Mouse (Mus musculus) liver, adult (tissue): ENCODE data around the gene Mks1.

Experiments
- GATA4 ChIP-seq: IDR thresholded peaks from 2 replicates; pipeline ENCODE4 v1.6.1; 2014; ENCODE audit warnings: mild to moderate bottlenecking, low read length; ENCODE audit not compliant: insufficient replicate concordance

Gene Mks1

GRCm38 (mm10) chr11:87854550-87854949 is 1.5 kb downstream of the Mks1 start:
- TF ChIP-seq GATA4 = no peak

DNA sequence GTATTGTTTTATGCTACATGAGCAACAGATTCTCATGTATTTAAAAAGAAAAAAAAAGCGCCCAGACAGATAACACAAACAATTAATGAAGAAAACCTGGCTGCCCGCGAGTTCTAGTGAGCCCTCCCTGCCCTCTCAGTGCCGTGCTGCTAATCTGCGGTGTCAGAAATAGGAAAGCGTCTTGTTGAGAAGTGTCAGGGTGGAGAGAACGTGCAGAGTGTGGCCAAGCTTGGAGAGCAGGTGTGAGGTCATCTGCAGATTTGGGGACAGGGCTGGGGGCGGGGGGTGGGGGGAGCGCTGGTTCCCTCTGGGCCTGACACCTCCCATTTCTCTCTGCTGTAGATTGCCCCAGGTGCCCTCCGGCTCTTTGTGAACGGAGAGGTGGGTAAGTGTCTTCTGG is 6.3 kb downstream of the Mks1 start:
- no peak for TF ChIP-seq GATA4

- no peak for TF ChIP-seq GATA4
Observed at GRCm38 (mm10) chr11:87860426-87860825, 7.4 kb downstream of the Mks1 start.

DNA sequence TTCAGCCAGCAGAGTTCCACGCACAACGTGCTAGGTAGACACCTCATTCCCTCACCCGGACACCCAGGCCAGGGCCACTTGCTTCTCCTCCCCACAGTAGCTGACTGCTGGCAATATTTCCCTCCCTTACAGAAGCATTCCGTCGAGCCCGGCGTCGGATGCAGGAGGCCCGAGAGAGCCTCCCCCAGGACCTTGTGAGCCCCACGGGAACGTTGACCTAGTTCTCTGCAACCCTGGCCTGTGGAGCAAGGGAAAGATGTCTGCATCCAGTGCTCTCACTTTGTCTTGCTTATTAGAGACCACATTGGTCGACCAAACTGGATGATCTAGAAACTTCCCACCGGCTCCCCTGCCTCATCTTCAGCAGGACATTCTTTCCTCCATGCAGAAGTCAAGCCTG is 9.8 kb downstream of the Mks1 start:
- no peak for TF ChIP-seq GATA4

DNA sequence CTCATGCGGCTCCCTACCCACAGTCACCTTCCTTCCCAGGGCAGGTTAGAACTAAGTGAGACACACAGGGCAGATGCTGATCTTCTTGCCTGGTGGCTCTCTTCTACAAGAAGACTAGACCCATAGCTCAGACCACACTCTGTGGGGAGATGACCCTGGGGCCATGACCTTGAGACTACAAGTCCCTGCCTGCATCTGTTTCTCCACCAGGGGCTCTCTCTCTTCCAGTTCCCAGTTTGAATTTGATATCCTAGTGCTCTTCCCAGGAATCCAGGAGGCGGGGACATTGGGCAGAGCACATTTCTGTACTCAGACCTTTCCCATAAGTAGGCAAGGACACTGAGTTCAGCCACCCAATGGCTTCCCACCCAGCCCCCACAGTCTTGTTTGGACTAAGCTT is 17.1 kb downstream of the Mks1 start:
- no peak for TF ChIP-seq GATA4

GRCm38 (mm10) chr11:87871766-87872165 is 18.8 kb downstream of the Mks1 start:
- TF ChIP-seq GATA4 = no peak

DNA sequence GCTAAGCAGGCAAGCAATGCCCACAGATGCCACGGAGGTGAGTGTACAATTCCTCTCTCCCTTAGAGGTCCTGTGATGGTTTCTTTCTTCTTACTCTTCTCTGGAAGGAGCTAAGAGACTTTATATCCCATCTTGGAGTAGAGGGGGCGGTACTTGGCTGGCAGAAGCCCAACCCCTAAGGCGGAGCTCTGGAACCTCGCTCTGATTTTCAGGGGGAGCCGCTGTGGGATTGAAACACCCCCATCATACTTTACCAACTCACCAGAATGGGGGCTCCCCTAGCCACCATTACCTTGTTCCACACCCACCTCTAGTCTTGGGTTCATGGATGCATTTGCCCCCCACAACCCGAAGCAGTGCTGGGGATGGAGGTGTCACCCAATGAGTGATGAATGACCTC is 22.4 kb downstream of the Mks1 start, which contains the start of gene Epx:
Gene Epx, minus strand, starts transcription at position 101 of the 400 bp plus-strand sequence.
- TF ChIP-seq GATA4 = no peak

DNA sequence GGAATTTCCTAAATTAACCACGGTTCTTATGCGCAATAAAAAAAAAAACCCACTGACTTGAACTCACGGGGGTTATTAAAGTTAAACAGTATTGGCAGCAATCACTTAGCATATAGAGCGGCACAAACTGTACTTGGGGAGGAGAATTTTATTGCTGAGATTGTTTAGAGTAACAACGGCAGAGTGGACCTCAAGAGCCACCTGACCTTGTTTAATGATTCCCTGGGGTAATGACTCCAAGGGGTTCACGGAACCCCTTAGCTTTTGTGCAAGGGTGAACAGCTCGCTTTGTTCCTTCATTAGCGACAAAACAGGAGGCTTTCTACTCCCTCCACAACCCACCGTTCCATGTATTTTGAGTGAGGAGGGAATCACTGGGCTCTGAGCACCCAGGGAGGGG is 26.8 kb downstream of the Mks1 start:
- TF ChIP-seq GATA4 = no peak

DNA sequence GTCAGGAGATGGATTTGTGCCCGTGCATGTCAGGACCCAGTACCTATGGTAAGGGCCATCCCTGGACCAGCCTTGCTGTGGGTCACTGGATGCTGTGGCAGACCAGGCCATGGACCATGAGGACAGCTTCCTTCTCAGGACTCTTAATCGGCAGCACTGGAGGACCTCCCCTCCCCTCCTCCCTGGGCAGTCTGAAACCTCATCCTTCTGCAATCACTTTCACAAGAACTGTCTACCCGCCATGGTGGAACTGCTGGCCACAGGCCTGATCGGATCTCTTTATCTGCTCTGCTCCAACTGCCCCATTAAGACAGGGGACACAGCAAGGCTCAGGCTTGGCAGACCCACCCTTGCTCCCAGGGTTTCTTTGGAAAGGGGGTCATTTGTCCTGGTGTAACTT is 28.7 kb downstream of the Mks1 start:
- no peak for TF ChIP-seq GATA4

DNA sequence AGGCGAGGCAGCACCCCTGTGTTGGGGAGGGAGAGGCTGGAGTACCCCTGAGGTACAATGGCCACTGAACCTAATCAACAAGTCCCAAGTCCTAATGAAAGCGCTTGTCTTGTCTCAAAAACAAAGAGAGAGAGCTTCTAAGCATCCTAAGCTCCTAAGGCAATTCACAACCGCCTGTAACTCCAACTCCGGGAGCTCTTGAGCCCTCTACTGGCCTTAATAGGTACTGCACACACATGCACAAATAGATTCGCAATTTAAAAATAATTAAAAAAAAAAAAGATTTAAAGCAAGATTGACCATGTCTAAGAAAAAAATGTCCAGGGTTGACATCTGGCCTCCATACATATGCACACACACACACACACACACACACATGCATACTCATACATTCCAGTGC is 30.5 kb downstream of the Mks1 start:
- TF ChIP-seq GATA4 = no peak

DNA sequence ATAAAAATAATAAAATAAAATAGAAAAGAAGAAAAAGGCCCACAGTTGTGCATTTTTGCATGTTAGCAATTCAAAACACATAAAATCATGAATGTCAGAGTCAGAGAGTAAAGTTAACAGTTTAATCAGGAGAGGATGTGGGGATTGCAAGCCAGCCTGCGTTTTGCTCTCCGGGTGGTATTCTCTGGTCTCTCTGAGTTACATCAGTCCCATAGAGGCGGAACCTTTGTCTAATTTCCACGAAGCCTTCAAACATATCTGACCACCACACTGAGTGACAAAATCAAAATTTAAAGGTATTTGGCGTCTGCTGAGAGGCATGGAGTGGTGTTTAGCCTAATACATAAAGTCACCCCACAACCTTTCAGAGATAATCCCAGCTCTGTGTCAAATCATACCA is 31.8 kb downstream of the Mks1 start:
- no peak for TF ChIP-seq GATA4

- TF ChIP-seq GATA4 = no peak
Observed at GRCm38 (mm10) chr11:87892168-87892567, 39.2 kb downstream of the Mks1 start, which contains the start of gene Olfr462. TSS of gene Olfr462 (minus strand) at chr11:87892268.

DNA sequence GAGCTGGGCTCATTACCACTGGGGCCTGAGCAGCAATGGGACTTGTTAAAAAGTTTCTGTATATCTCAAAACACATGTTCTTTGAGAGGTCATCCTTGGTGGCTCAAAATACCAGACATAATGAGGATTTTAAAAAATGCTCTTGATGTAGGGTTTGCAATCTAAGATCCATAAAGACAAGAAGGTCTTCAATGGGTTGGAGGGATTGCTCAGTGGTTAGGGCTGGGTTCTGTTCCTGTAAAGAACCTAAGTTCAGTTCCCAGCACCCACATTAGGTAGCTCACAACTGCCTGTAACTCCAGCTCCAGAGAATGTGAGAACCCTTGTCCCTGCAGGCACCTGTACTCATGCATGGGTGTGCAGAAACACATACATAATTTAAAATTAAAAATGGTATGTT is 44.3 kb downstream of the Mks1 start, which contains the start of gene Olfr463:
Gene Olfr463, minus strand, starts transcription at position 101 of the 400 bp plus-strand sequence.
- TF ChIP-seq GATA4 = no peak

GRCm38 (mm10) chr11:87904331-87904730 is 51.3 kb downstream of the Mks1 start:
- TF ChIP-seq GATA4 = no peak
